Mouse (Mus musculus) limb, embryonic 12.5 days (tissue): ENCODE results near the gene Odc1. TPM values are rescaled to one million over a fixed set of nuclear protein-coding genes. Genes with fewer than 3 reads are reported as not detected.

ENCODE experiments used
- ATAC-seq: fragments of 200-750 bp; cut with Nextera tagmentation; 2 replicates; pipeline ENCODE4 v1.8.0; 2017; ENCODE audit warnings: low read depth, moderate TSS enrichment; ENCODE audit not compliant: insufficient number of reproducible peaks, insufficient read depth, low FRiP score, low TSS enrichment
- H3K27ac ChIP-seq: fragments of 300-500 bp; sonication (generic); 2 replicates; pipeline ENCODE4 v1.5.1; 2016; ENCODE audit warnings: mild to moderate bottlenecking, moderate library complexity
- H3K27me3 ChIP-seq: fragments of 300-500 bp; sonication (generic); 2 replicates; pipeline ENCODE4 v1.6.1; 2016; ENCODE audit warnings: mild to moderate bottlenecking, moderate library complexity
- H3K36me3 ChIP-seq: fragments of 300-500 bp; sonication (generic); 2 replicates; pipeline ENCODE4 v1.6.1; 2016; ENCODE audit warnings: mild to moderate bottlenecking, moderate library complexity
- H3K4me1 ChIP-seq: fragments of 300-500 bp; sonication (generic); replicated peaks from 2 replicates; pipeline ENCODE4 v1.6.1; 2016
- H3K4me2 ChIP-seq: fragments of 300-500 bp; sonication (generic); 2 replicates; pipeline ENCODE4 v1.6.1; 2016; ENCODE audit warnings: mild to moderate bottlenecking, moderate library complexity
- H3K4me3 ChIP-seq: fragments of 300-500 bp; sonication (generic); replicated peaks from 2 replicates; pipeline ENCODE4 v1.5.1; 2016; ENCODE audit warnings: mild to moderate bottlenecking
- H3K9ac ChIP-seq: fragments of 300-500 bp; sonication (generic); replicated peaks from 2 replicates; pipeline ENCODE4 v1.6.1; 2016; ENCODE audit warnings: mild to moderate bottlenecking, moderate library complexity
- H3K9me3 ChIP-seq: fragments of 300-500 bp; sonication (generic); 2 replicates; pipeline ENCODE4 v1.6.1; 2016; ENCODE audit warnings: mild to moderate bottlenecking, moderate library complexity
- WGBS: fragments of 180-500 bp; shearing (Covaris S2); methylation state at CpG from one replicate; pipeline ENCODE4 v1.1.7; 2016; 5-methylcytosine and 5-hydroxymethylcytosine counted together
- polyA plus RNA-seq: library from polyadenylated mRNA; unstranded; fragments of >200 nt; fragmentation: Nextera tagmentation; extraction: Ambion mirVana; gene quantifications from 2 replicates; pipeline ENCODE4 v1.2.1, GENCODE M21; 2016

The Odc1 gene
- polyA plus RNA-seq, 1 experiment from 2014 or later = 254 TPM

DNA sequence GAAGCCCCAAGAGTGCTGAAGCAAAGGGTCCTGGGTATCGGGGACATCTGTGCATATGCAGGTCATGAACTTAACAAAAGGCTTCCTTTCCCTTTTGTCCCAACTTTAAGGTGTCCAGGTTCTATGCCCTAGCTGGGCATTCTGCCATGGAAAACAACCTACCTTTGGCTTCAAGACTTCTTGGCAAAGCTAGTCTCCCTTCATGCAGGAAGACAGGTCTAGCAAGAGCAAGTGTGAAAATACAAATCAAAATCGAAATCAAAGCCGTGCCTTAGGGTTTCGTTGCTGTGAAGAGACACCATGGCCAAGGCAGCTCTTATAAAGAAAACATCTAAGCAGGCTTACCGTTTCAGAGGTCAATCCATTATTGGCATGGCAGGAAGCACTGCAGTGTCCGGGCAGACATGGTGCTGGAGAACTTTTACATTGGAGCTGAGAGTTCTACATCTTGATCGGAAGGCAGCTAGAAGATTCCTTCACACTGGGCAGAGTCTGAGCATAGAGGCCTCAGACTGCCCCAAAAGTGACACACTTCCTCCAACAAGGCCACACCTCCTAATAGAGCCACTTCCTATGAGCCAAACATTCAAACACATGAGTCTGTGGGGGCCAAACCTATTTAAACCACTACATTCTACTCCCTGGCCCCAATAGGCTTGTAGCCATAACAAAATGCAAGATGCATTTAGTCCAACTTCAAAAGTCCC is 44.5 kb downstream of the Odc1 start:
- no peak overlapping the region for H3K9ac ChIP-seq
- no peaks in the 10 kb centered on the region for H3K27me3 ChIP-seq
- no peak overlapping the region for H3K4me2 ChIP-seq
- H3K9me3 ChIP-seq = no peaks in the 10 kb centered on the region
- ATAC-seq = no peak
- H3K36me3 ChIP-seq = no peaks in the 10 kb centered on the region
- no peak overlapping the region for H3K4me3 ChIP-seq
- H3K4me1 ChIP-seq = 0 out of 2 replicates have a peak, but pooled peaks cover 3% of the 10 kb centered on the region
- WGBS = 93% methylated on average over 7 of the region's 7 CpGs
- no peak overlapping the region for H3K27ac ChIP-seq

DNA sequence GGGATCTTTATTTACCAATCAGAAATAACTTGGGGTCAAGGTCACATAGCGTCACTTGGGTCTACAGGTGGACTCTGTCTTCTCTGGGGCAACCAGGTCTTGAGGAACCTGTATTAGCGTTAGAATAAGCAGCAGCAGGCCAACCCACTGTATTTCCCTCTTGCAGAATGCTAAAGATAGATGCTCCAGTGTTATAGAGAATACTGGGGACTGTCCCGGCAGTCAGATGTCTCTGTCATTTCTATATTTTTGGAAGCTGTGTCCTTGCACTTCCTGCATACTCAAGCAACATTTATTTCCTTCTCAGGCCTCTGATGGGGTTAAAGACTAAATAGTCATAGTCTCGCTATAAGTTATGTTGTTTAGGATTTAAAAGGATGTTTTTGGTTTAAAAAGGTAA is 46.7 kb downstream of the Odc1 start:
- Histone ChIP-seq H3K27me3 (no peaks in the 10 kb centered on the region), H3K4me1 (no peaks in the 10 kb centered on the region), H3K9me3 (no peaks in the 10 kb centered on the region), H3K27ac (no peak overlapping the region), H3K4me3 (no peak overlapping the region), H3K4me2 (no peak overlapping the region), H3K36me3 (no peaks in the 10 kb centered on the region), H3K9ac (no peak overlapping the region)
- no peak for ATAC-seq
- 83% methylated on average over 4 of the region's 4 CpGs for WGBS

DNA sequence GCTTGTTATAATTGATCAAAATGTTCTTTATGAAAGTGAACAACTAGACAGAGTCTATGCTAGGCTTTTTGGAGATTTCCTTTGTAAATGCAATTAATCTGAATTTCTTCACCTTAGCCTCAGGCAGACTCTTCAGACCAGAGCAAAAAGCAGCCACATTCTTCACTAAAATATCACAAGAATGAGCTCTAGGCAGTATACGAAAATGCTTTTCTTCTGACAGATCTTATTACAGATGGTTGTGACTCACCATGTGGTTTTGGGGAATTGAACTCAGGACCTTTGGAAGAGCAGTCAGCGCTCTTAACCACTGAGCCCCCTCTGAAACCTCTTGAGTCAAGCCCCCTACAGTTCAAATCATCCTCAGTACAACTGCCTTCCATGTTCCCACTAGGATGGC is 49.4 kb downstream of the Odc1 start:
- Histone ChIP-seq H3K27ac (no peak overlapping the region), H3K4me2 (no peak overlapping the region), H3K4me3 (no peak overlapping the region), H3K9ac (no peak overlapping the region), H3K4me1 (no peaks in the 10 kb centered on the region), H3K36me3 (no peaks in the 10 kb centered on the region), H3K9me3 (no peaks in the 10 kb centered on the region), H3K27me3 (no peaks in the 10 kb centered on the region)
- WGBS = 82% methylated on average over 2 of the region's 2 CpGs
- no peak for ATAC-seq

DNA sequence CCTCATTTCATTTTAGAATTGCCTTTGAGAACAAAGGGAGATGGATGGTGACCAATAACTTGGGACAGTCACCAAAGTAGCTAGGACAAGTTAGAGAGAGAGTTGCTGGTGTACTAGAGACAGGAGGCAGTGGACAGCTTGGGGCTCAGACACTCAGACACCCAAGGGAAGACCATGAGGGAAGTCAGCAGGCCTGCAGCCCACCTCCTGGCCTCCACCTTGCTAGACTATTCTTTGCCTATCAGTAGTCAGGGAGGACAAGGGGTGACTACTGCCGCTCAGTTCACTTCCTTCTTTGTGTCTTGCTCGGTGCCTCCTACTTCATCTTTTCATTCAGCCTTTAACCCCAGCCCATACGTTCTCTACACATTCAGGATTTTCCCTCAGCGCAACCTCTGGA is 50.1 kb downstream of the Odc1 start:
- Histone ChIP-seq H3K4me1 (no peaks in the 10 kb centered on the region), H3K9ac (no peak overlapping the region), H3K4me2 (no peak overlapping the region), H3K4me3 (no peak overlapping the region), H3K36me3 (no peaks in the 10 kb centered on the region), H3K27me3 (no peaks in the 10 kb centered on the region), H3K27ac (no peak overlapping the region), H3K9me3 (no peaks in the 10 kb centered on the region)
- no peak for ATAC-seq
- WGBS = 88% methylated on average over 4 of the region's 4 CpGs

DNA sequence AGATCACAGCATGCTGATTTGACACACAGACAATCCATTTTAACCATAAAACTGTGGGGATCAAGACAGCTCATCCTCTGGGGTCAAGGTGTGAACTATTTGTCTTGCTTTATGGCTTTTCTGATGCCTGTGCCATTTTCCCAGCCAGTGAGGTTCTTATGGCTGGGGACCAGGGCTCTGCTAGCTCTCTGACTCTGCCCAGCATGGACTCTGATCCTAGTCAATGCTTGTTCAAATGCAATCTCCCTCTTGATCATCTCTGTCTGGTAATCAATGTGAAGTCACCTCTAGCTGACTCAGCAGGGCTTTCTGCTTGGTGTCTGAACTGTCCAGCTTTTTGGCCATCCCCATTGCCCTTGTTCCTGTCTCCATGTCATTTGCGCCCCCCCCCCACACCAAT is 50.6 kb downstream of the Odc1 start:
- Histone ChIP-seq H3K4me1 (no peaks in the 10 kb centered on the region), H3K9ac (no peak overlapping the region), H3K27ac (no peak overlapping the region), H3K27me3 (no peaks in the 10 kb centered on the region), H3K4me2 (no peak overlapping the region), H3K4me3 (no peak overlapping the region), H3K9me3 (no peaks in the 10 kb centered on the region), H3K36me3 (no peaks in the 10 kb centered on the region)
- ATAC-seq = no peak
- 100% methylated on average over 1 of the region's 1 CpGs for WGBS

Other genes with a start within 250 kb of the Odc1 start
- 0.16 and 0.17 TPM in 2 replicates for gene Atp6v1c2, start 215.4 kb upstream of the Odc1 start, polyA plus RNA-seq
- gene Nol10, start 196.3 kb upstream of the Odc1 start, polyA plus RNA-seq = 30.8 and 33.5 TPM in 2 replicates
- 24.0 and 27.0 TPM in 2 replicates for gene Hpcal1, start 146.1 kb downstream of the Odc1 start, polyA plus RNA-seq